Mouse (Mus musculus) liver, embryonic 14.5 days (tissue): ENCODE data around the gene Slc26a6.

Source experiments
- CTCF ChIP-seq: IDR thresholded peaks from 2 replicates; pipeline ENCODE4 v1.5.1; 2016; ENCODE audit warnings: antibody characterized with exemption, low read depth, control low read depth
- EP300 ChIP-seq: IDR thresholded peaks from 2 replicates; pipeline ENCODE4 v1.6.1; 2016; ENCODE audit warnings: antibody characterized with exemption, low read depth

- TF ChIP-seq CTCF (no peak), EP300 (no peak)
These were observed 102.2 kb downstream of the Slc26a6 start for GRCm38 (mm10) chr9:108955241-108955640.
